Mouse (Mus musculus): ENCODE results near the gene Cad. TPM values are rescaled to one million over a fixed set of nuclear protein-coding genes. Genes with fewer than 3 reads are reported as not detected.
"Not testable (repeated sequence)": the region's sequence is repeated elsewhere in the genome, so short reads cannot be mapped to it uniquely, and the experiment has no call there.

Gene Cad
- polyA plus RNA-seq, 1 experiment from 2014 or later = 4.2 TPM

DNA sequence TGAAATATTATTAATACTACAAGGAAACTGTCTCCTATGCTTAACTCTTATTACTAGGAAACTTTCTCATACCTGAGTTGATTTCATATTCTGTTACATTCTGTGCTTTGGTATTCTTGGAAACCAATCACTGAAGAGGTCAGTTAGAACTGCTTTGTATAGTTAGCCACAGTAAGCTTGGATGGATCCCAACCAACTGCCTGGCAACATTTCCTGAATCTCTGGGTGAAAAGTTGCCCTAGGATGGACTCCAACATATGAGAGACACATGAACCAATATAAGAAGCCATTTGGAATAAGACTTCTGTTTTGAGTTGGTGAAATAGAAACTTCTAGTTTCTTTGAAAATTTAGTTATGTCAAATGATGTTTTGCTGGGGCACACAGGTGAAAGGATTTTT lies 29.9 kb upstream of the Cad start:
- Histone ChIP-seq H3K4me2 (replicated peaks; ENCODE audit: low read depth, low read length) (no peak overlapping the region), H3K27ac (ENCODE audit: low read length) (no peak overlapping the region), H3K36me3 (ENCODE audit: insufficient read depth, low read length) (no peaks in the 10 kb centered on the region), H3K9me3 (ENCODE audit: low read length) (no peaks in the 10 kb centered on the region), H3K4me1 (ENCODE audit: insufficient read depth, low read depth, low read length) (no peaks in the 10 kb centered on the region), H3K27me3 (replicated peaks; ENCODE audit: insufficient read depth, low read length) (no peaks in the 10 kb centered on the region), H3K4me3 (ENCODE audit: low read depth, low read length) (no peak overlapping the region), H3K9ac (replicated peaks; ENCODE audit: low read depth) (no peak overlapping the region)
- DNase-seq (ENCODE audit: low spot score) (no peak), ATAC-seq (no peak)
- TF ChIP-seq EP300 (IDR thresholded peaks at IDR 0.05) (no peak), CTCF (IDR thresholded peaks at IDR 0.05) (no peak)

DNA sequence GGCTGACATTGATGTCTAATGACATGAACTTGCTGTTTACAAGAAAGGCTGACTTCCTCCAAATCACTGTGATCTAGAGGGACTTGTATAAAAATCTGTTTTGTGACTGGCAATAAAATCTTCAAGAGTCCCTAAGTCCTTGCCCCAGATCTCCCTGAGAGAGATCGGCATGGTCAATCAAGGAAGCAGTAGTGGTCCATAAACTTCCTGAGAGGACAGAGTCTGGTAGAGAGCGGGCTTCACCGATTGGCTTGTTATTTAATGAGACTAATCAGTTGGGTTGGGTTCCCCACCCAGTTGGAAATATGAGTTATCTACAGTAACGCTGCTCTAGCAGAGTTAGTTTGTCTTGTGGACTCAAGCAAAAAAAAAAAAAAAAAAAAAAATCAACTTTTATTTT lies 23.7 kb upstream of the Cad start:
- H3K9ac ChIP-seq (replicated peaks; ENCODE audit: low read depth) = no peak overlapping the region
- ATAC-seq (no peak), DNase-seq (ENCODE audit: low spot score) (no peak)
- 78% methylated on average over 4 of the region's 4 CpGs for WGBS
- no peak overlapping the region for H3K4me2 ChIP-seq (replicated peaks; ENCODE audit: low read depth, low read length)
- H3K4me3 ChIP-seq (ENCODE audit: low read depth, low read length) = no peak overlapping the region
- no peaks in the 10 kb centered on the region for H3K27me3 ChIP-seq (replicated peaks; ENCODE audit: insufficient read depth, low read length)
- H3K27ac ChIP-seq (ENCODE audit: low read length) = no peak overlapping the region
- TF ChIP-seq EP300 (IDR thresholded peaks at IDR 0.05) (no peak), CTCF (IDR thresholded peaks at IDR 0.05) (no peak)
- no peaks in the 10 kb centered on the region for H3K9me3 ChIP-seq (ENCODE audit: low read length)
- H3K36me3 ChIP-seq (ENCODE audit: insufficient read depth, low read length) = no peaks in the 10 kb centered on the region
- no peaks in the 10 kb centered on the region for H3K4me1 ChIP-seq (ENCODE audit: insufficient read depth, low read depth, low read length)

DNA sequence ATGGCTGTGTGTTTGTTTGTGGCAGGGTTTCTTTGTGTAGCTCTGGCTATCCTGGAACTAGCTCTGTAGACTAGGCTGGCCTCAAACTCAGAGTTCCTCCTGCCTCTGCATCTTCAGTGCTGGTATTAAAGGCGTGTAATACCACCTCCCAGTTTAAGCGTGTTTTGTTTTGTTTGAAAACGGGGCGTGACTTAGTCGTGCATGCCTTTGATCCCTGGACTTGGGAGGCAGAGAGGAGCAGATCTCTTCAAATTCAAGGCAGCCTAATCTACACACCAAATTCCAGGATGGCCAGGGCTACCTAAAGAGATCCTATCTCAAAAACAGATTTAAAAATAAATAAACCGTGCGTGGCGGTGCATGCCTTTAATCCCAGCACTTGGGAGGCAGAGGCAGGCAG lies 23.1 kb upstream of the Cad start:
- H3K9me3 ChIP-seq (ENCODE audit: low read length) = no peaks in the 10 kb centered on the region
- H3K4me2 ChIP-seq (replicated peaks; ENCODE audit: low read depth, low read length) = no peak overlapping the region
- TF ChIP-seq CTCF (IDR thresholded peaks at IDR 0.05) (no peak), EP300 (IDR thresholded peaks at IDR 0.05) (no peak)
- H3K4me3 ChIP-seq (ENCODE audit: low read depth, low read length) = no peak overlapping the region
- 84% methylated on average over 8 of the region's 8 CpGs for WGBS
- H3K4me1 ChIP-seq (ENCODE audit: insufficient read depth, low read depth, low read length) = no peaks in the 10 kb centered on the region
- H3K36me3 ChIP-seq (ENCODE audit: insufficient read depth, low read length) = no peaks in the 10 kb centered on the region
- no peaks in the 10 kb centered on the region for H3K27me3 ChIP-seq (replicated peaks; ENCODE audit: insufficient read depth, low read length)
- no peak overlapping the region for H3K9ac ChIP-seq (replicated peaks; ENCODE audit: low read depth)
- ATAC-seq (no peak), DNase-seq (ENCODE audit: low spot score) (no peak)
- H3K27ac ChIP-seq (ENCODE audit: low read length) = no peak overlapping the region

DNA sequence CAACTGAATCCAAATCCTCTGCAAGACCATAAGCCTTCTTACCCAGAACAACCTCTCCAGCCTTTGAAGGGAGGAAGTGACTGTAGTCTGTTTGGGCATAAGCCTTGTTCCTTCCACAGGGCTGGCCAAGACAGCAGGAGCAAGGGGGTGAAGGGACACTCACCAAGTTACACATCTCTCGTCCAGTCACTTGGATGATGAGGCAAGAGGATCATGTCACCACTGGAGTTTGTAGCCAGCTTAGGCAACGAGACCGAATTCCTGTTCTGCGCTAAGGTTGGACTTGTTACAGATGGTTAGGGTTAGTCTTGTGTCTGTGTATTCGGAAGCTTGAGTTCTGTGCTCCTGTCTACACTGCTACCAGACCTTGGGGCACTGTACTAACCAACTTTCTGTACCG lies 19.9 kb upstream of the Cad start:
- H3K27ac ChIP-seq (ENCODE audit: low read length) = no peak overlapping the region
- WGBS = 89% methylated on average over 6 of the region's 6 CpGs
- no peak for TF ChIP-seq EP300 (IDR thresholded peaks at IDR 0.05)
- no peak for TF ChIP-seq CTCF (IDR thresholded peaks at IDR 0.05)
- ATAC-seq (no peak), DNase-seq (ENCODE audit: low spot score) (no peak)
- H3K36me3 ChIP-seq (ENCODE audit: insufficient read depth, low read length) = no peaks in the 10 kb centered on the region
- no peaks in the 10 kb centered on the region for H3K9me3 ChIP-seq (ENCODE audit: low read length)
- no peak overlapping the region for H3K4me2 ChIP-seq (replicated peaks; ENCODE audit: low read depth, low read length)
- no peaks in the 10 kb centered on the region for H3K27me3 ChIP-seq (replicated peaks; ENCODE audit: insufficient read depth, low read length)
- no peak overlapping the region for H3K9ac ChIP-seq (replicated peaks; ENCODE audit: low read depth)
- no peak overlapping the region for H3K4me3 ChIP-seq (ENCODE audit: low read depth, low read length)
- no peaks in the 10 kb centered on the region for H3K4me1 ChIP-seq (ENCODE audit: insufficient read depth, low read depth, low read length)

DNA sequence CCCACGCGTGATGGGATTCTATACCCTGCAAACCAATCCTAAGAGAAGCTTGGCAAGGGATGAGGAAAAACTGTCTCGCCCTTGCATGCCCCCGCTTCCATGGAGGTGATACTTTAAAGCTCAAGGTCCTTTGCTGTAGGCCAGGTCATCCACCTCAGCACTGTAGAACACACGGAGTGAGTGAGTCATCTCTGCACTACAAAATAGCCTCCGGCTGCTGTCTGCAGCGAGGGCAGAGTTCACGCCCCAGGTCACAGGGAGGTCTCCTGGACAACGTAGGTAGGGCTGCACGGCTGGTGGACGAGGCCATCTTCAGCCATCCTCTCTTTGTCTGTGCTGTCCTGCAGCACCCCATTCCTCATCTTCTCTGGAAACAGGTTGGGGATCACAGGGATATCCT lies 18.0 kb upstream of the Cad start:
- not testable (repeated sequence) for H3K9me3 ChIP-seq (ENCODE audit: low read length); H3K4me2 ChIP-seq (replicated peaks; ENCODE audit: low read depth, low read length); H3K4me1 ChIP-seq (ENCODE audit: insufficient read depth, low read depth, low read length); ATAC-seq; H3K27me3 ChIP-seq (replicated peaks; ENCODE audit: insufficient read depth, low read length); H3K27ac ChIP-seq (ENCODE audit: low read length); H3K9ac ChIP-seq (replicated peaks; ENCODE audit: low read depth); H3K4me3 ChIP-seq (ENCODE audit: low read depth, low read length); H3K36me3 ChIP-seq (ENCODE audit: insufficient read depth, low read length); DNase-seq (ENCODE audit: low spot score)
- WGBS = 81% methylated on average over 11 of the region's 11 CpGs

DNA sequence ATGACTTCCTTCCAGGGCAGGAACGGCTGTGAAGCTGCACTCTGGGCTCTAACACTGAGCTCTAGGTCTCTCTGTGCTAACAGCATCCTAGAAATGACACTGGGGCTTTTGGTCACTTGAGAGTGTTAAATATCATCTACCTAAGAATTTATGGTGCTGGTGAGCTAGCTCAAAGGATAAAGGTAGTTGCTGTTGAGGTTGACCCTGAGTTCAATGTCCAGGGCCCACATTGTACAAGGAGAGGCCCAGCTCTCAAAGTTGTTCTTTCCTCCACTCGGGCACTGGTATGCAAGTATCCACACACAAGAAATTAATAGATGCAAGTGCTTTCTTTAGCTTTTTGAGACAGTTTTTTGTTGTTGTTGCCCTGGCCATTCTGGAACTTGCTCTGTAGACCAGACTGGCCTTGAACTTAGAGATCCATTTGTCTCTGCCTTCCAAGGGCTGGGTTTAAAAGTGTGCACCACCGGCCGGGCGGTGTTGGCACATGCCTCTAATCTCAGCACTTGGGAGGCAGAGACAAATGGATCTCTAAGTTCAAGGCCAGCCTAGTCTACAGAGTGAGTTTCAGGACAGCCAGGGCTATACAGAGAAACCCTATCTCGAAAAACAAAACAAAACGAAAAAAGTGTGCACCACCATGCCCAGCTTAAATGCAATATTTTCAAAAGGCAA lies 16.3 kb upstream of the Cad start:
- Histone ChIP-seq H3K4me1 (ENCODE audit: insufficient read depth, low read depth, low read length) (no peaks in the 10 kb centered on the region), H3K36me3 (ENCODE audit: insufficient read depth, low read length) (no peaks in the 10 kb centered on the region), H3K4me2 (replicated peaks; ENCODE audit: low read depth, low read length) (no peak overlapping the region), H3K27ac (ENCODE audit: low read length) (no peak overlapping the region), H3K9ac (replicated peaks; ENCODE audit: low read depth) (no peak overlapping the region), H3K9me3 (ENCODE audit: low read length) (no peaks in the 10 kb centered on the region), H3K4me3 (ENCODE audit: low read depth, low read length) (no peak overlapping the region), H3K27me3 (replicated peaks; ENCODE audit: insufficient read depth, low read length) (no peaks in the 10 kb centered on the region)
- no peak for ATAC-seq
- TF ChIP-seq CTCF (IDR thresholded peaks at IDR 0.05) (no peak), EP300 (IDR thresholded peaks at IDR 0.05) (no peak)
- no peak for DNase-seq (ENCODE audit: low spot score)
- WGBS = 86% methylated on average over 7 of the region's 7 CpGs

DNA sequence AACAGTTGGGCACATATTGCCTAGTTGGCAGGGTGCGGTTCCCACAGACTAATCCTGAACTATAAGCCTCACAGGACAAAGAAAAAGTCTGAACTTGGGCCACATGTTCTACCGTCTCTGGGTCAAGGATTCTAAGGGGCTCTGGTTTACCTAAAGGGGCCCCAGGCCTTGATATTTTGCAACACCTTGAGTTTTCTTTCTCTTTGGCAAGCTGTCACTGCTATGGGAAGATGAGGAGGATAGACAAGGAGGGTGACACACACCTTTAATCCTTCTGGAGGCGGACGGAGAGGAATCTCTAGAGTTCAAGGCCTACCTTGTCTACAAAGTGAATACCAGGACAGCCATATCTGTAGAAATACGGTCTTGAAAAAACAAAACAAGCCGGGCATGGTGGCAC lies 8.2 kb upstream of the Cad start:
- TF ChIP-seq CTCF (IDR thresholded peaks at IDR 0.05) (no peak), EP300 (IDR thresholded peaks at IDR 0.05) (no peak)
- no peaks in the 10 kb centered on the region for H3K36me3 ChIP-seq (ENCODE audit: insufficient read depth, low read length)
- no peaks in the 10 kb centered on the region for H3K9me3 ChIP-seq (ENCODE audit: low read length)
- WGBS = 92% methylated on average over 6 of the region's 6 CpGs
- H3K27ac ChIP-seq (ENCODE audit: low read length) = no peak overlapping the region
- ATAC-seq (no peak), DNase-seq (ENCODE audit: low spot score) (no peak)
- H3K9ac ChIP-seq (replicated peaks; ENCODE audit: low read depth) = no peak overlapping the region
- H3K27me3 ChIP-seq (replicated peaks; ENCODE audit: insufficient read depth, low read length) = no peaks in the 10 kb centered on the region
- H3K4me3 ChIP-seq (ENCODE audit: low read depth, low read length) = no peak overlapping the region
- peaks cover 4% of the 10 kb centered on the region for H3K4me1 ChIP-seq (ENCODE audit: insufficient read depth, low read depth, low read length)
- no peak overlapping the region for H3K4me2 ChIP-seq (replicated peaks; ENCODE audit: low read depth, low read length)

Measured in lung, postnatal 0 days (tissue).